ENCODE assay signal across 25 mouse cellular contexts in genomic region chr6:52435358-52435757, GRCm38 (mm10).
"Had no signal": no experiment of that assay in that cellular context is flagged by ENCODE, and none has a peak within 500 bp of the region (broad histone marks: within the 10 kb centered on the region; RNA-seq: fewer than 3 reads in every experiment).

No protein-coding gene starts in this region.

- H3K9ac ChIP-seq: heart, embryonic 12.5 days; heart, embryonic 13.5 days; heart, embryonic 15.5 days; hindbrain, embryonic 12.5 days; hindbrain, embryonic 13.5 days; hindbrain, embryonic 14.5 days; hindbrain, embryonic 15.5 days; intestine, embryonic 15.5 days; kidney, embryonic 15.5 days had no signal

- H3K27me3 ChIP-seq: heart, embryonic 12.5 days; heart, embryonic 13.5 days; heart, embryonic 15.5 days; hindbrain, embryonic 12.5 days; hindbrain, embryonic 13.5 days; hindbrain, embryonic 15.5 days; intestine, embryonic 15.5 days; kidney, embryonic 15.5 days had no signal

- DNase-seq: heart, postnatal 10 days; heart, postnatal 14 days; heart, postnatal 36 days; heart, postnatal 4 days; kidney, adult 11 months; kidney, adult 18-20 months; kidney, adult 8-10 months; kidney, postnatal 10 days; kidney, postnatal 25 days; kidney, postnatal 4 days; layer of hippocampus, adult 9-11 months; layer of hippocampus, postnatal 36 days had no signal

- H3K36me3 ChIP-seq: heart, embryonic 12.5 days; heart, embryonic 13.5 days; heart, embryonic 15.5 days; hindbrain, embryonic 10.5 days; hindbrain, embryonic 12.5 days; hindbrain, embryonic 13.5 days; hindbrain, embryonic 15.5 days; intestine, embryonic 15.5 days; kidney, embryonic 15.5 days had no signal

- H3K27ac ChIP-seq: heart, embryonic 13.5 days; heart, embryonic 15.5 days; hindbrain, embryonic 10.5 days; hindbrain, embryonic 12.5 days; hindbrain, embryonic 13.5 days; hindbrain, embryonic 14.5 days; hindbrain, embryonic 15.5 days; hindbrain, postnatal 0 days; intestine, embryonic 15.5 days; kidney, embryonic 15.5 days; kidney, postnatal 0 days; layer of hippocampus, adult 2 months had no signal

- H3K4me3 ChIP-seq: heart, embryonic 12.5 days; heart, embryonic 13.5 days; heart, embryonic 15.5 days; hindbrain, embryonic 10.5 days; hindbrain, embryonic 12.5 days; hindbrain, embryonic 13.5 days; hindbrain, embryonic 15.5 days; intestine, embryonic 15.5 days; kidney, embryonic 15.5 days; layer of hippocampus, adult 2 months had no signal

- H3K4me1 ChIP-seq: hindbrain, embryonic 10.5 days; hindbrain, embryonic 12.5 days; hindbrain, embryonic 13.5 days; hindbrain, embryonic 15.5 days; kidney, embryonic 15.5 days had no signal

- H3K9me3 ChIP-seq: heart, embryonic 12.5 days; heart, embryonic 13.5 days; heart, embryonic 15.5 days; hindbrain, embryonic 10.5 days; hindbrain, embryonic 12.5 days; hindbrain, embryonic 13.5 days; hindbrain, embryonic 15.5 days; intestine, embryonic 15.5 days; kidney, embryonic 15.5 days had no signal
